Mouse (Mus musculus) regulatory T cell (primary cell): Measurements from ENCODE around the gene Samt2.
"Not testable (repeated sequence)": the region's sequence is repeated elsewhere in the genome, so short reads cannot be mapped to it uniquely, and the experiment has no call there.

Source experiments
- in situ Hi-C: fragments of 300-600 bp; cut with MboI, MseI; formaldehyde crosslinking; loops from one replicate; pipeline ENCODE4 v1.15.1; 2025; ENCODE audit warnings: high pct_unique_total_duplicates

Samt2 gene

GRCm38 (mm10) chrX:154579260-154579659, at the start of gene Samt2:
Gene Samt2 (minus strand): TSS chrX:154579360.
- in situ Hi-C loops = not testable (repeated sequence)
